Mouse (Mus musculus) monocyte, adult 5-6 weeks (primary cell): ENCODE measurements at regions not wholly inside any gene's neighbourhood (a gene's known extent, or its start where the extent isn't known, plus 50 kb on each side); places are given as distances from the start of the nearest gene placed in this dataset.

Experiments
- ATAC-seq: fragments of 153-309, 156-312 bp; replicated peaks from 2 replicates; pipeline ENCODE4 v1.8.0; 2017; ENCODE audit warnings: mild to moderate bottlenecking; ENCODE audit not compliant: low TSS enrichment, insufficient number of reproducible peaks, severe bottlenecking, poor library complexity, low FRiP score

DNA sequence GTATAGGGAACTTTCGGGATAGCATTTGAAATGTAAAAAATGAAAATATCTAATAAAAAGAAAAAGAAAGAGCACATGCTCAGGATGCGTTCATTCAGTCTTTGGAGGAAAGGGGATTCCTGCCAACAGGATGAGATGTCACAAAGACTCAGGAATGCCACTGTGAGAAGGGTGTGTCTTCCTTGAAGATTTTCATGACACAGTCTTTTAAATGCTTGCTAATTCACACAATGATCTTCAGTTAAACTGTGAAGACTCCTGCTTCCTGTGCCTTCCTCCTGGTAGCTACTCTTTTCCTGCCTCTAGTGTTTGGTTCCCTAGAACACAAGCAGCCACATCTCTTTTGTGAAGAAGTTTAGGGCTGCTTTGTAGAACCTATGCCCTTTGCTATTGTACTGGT, 345.5 kb downstream of the Gpat3 start:
- ATAC-seq: no peak

DNA sequence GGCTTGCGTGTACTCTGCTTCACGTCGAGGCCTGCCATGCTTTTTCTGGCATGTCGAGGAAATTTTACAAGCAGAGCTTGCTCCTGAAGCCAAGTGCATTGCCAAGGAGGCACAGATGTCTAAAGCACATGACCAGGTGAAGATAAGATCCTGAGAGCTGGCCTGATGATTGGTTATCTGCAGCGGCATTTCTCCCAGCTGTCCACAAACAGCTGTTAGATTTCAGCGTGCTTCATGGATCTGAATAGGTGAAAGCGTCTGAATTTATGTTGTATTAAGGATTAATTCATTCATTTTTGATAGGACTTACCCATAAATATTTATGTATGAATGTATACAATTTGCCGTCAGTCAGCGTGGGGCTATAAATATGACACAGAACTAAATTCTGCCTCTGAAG, 327.7 kb downstream of the Gpat3 start:
- ATAC-seq: no peak

DNA sequence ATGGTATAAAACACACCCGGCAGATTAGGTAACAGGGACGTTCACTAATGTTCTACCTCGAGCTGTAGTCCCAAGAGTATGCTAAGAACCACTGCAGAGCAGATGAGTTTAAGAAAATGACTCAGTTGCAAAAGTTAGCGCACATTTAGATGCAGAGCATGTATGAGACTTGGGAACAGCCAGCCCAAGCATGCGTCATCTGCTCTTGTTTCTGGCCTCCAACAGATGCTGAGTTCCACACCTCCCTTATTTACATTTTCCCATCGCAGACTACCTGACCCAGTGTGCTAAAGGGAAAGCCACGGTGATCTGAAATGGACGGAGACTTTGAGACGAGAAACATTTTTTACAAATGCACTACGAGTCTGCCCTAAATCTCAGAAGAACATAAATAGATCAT, 327.3 kb downstream of the Gpat3 start:
- ATAC-seq: no peak

DNA sequence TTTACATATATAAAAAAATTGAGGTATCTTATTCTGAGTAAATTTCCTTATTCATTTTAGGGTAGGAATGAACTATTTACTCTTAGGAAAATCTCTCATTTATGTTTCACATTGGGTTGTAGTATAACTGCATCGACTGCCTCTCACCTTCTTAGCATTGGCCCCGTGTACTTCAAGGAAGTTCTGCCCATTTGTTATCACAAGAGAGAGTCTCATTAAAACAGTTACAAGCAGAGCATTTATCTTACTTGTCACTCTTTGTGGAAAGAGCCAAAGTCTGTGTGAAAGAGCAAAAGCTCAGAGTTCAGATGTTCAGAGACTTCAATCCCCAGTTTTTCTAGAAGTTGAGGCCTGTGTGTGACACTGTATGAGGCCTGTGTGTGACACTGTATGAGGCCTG, 323.6 kb downstream of the Gpat3 start:
- no peak for ATAC-seq

DNA sequence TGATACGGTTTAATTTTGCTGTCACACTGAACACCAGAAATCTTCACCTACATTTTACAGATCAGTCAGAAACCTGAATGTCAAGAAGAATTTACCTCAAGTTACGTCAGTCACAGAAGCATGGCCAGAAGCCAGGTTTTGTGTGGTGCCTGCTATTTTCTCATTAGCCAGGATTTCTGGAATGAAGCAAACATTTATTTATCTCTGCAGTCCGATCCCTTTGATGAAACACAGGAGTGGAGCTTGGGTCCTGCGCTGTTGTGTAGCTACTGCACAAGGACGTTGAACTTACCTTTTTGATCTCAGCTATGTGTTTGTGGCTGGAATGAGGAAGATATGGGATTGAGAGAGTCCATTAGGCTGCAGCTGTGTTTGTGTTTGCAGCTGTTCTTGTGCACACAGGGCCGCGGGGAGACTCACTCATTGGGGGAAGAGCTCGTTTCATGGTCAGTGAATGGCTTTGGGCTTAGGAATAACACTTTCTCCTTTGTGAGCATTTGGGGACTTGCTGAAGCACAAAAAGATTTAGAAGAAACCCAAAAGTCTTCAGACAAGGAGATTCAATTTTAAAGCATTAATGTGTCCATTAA, 318.2 kb downstream of the Gpat3 start:
- no peak for ATAC-seq

DNA sequence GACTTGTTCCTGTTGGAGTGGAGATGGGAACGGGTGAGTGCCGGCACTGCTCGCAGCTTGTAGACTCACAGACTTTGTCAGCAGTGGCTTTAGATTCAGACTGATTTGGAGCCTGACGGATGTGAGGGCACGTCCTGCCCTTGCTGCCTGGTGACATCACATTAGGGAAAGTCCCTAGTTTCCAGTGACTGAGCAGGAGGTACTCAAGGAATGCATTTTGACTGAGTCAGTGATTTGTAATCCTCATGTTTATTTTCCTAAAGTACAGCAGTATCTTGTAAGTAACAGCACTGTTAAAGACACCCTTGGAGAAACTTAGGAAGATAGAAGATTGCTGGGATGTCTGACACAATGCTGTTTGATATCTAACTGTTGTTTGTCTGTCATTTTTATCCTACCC, 317.6 kb downstream of the Gpat3 start:
- no peak for ATAC-seq

DNA sequence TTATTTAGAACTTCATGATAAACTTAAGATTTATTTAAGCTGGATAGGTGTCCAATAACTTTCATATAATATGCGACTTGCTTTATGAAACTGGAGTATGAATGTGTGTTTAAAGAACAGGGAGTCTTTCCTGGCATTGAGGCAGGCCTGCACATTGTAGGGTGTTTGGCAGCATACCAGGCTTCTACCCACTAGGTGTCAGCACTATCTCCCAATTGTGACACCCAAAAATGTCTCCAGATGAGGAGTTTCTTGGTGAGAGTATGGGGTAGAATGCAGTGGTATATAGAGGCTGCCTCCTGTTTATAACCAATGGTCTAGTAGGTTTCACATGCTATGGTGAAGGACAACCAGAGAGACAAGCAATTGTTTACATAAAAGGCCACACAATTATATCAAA, 311.9 kb downstream of the Gpat3 start:
- no peak for ATAC-seq

DNA sequence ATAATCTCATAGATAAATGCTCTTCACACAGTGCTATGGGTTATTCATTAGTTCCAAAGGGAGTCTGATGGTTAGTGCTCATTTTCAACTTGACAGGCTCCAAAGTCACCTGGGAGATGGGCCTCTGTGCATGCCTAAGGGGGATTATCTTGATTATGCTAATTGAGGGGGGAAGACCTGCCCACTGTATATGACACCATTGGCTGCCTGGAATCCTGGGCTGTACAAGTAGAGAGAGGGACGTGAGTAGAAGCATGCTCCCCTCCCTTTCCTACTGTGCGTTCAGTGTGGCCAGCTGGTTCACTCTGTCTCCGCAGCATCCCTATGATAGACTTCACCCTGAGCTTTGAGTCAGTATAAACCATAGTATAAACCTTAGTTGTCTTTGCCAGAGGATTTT, 300.8 kb downstream of the Gpat3 start:
- ATAC-seq: no peak

DNA sequence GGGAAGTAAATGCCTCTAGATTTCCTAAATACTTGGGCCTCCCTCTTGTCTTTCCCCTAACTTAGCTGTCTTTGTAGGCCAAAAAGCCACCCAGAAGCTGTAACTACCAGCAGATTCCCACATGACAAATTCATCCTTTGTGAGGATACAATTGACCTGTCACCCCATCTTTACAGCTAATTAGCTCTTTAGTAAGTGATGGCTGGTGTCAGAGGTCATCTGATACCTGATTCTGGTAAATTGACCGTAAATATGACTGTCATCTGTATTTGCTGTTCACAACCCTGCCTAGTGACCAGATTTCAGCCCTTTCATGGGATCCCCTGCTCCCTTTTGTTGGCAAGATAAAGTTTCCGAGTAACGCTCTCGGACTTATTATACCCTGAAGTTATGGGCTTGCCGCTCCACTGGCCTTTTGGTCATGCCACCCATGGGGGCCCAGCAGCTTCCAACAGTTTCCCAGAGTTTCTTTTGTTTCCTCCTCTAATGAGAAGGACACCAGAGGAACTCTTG, 279.5 kb downstream of the Gpat3 start:
- ATAC-seq: no peak

DNA sequence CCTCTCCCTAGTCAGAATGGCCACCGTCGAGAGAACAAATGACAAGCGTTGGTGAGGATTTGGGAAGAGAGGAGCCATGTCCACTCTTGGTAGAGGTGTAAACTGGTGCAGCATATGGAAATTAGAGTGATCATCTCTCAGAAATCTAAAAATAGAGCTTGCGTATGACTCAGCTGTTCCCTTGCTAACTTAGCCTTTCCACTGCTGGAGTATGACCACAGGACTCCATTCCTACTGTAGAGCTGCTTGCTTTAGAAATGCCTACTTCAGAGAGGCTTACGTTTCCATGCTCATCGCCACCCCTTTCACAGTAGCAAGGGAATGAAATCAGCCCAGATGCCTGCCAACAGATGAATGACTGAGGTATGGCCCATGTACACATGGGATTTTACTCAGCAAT, 277.4 kb downstream of the Gpat3 start:
- no peak for ATAC-seq

DNA sequence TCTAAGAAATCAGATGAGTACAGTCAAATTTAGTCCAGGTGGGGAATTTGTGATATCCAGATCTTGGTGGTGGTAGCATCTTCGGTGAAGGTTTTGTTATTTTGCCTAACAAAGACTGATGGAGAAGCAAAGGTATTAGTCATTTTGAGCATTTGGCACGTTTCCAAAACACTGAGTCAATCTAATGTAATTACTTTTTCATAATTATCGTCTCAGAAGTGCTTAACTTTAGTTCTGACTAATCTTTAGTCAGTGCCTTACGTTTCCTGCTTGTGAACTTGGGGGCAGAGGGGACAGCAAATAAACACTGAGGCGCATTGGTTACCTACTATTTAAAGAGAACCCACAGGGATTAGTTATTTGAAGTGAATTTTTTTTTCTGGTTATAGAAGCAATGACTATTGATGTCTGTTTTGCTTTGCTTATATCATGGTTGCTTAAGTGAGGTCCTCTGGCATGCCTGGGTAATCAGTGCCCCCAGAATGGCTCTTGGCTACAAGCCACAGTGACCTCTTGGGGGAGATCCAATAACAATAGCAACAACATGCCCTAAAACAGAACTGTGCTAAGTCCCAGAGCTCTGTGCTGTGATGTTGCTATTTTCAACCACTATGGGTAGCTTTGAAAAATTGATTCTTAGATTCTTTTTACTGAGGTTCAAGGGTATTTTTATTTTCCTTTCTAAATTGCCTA, 275.1 kb downstream of the Gpat3 start:
- ATAC-seq: no peak

DNA sequence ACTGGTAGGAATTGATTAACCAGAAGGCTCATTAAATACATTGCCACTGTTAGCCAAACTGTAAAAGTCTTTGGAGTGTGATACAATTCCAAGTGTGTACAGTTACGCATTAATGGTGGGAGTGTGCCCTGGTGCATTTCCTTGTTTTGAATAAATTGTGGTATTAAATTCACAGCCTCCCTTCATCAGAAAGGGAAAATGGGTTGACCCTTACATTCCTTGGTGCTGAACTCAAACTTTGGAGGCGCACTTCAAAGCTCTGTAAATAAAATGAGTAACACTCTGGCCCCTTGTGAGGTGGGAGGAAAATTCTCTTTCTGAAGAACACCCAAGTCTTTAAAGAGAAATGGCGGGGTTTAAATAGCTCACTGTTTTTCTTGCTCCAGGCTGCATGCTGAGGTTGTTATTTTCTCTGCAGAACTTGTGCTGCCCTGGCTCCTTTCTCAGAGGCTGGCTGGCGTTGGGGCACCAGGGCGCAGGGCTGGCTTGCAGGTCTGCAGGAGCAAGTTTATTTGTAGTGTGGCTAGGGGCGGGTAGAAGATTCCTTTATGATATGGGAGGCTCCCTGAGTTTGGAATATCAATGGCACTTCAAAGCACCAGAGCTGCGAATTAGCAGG, 266.7 kb downstream of the Gpat3 start:
- ATAC-seq: no peak

DNA sequence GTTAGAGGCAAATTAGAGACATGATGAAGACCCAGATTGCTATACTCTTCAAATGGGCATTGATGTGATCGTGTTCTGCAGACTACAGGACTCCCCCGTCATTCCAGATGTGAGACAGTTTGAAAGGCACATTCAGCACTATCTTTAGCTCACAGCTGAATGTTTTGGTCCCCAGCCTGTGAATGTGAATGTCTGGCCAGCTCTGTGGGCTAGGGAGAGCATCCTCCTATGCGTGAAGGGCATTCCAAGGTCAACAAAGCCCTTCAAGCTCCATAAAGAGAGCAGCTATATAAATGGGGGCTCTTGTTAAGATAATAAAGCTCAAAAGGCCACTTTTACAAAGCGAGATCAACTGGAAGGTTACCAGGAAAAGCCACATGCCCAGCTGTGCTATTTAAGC, 266.1 kb downstream of the Gpat3 start:
- no peak for ATAC-seq

DNA sequence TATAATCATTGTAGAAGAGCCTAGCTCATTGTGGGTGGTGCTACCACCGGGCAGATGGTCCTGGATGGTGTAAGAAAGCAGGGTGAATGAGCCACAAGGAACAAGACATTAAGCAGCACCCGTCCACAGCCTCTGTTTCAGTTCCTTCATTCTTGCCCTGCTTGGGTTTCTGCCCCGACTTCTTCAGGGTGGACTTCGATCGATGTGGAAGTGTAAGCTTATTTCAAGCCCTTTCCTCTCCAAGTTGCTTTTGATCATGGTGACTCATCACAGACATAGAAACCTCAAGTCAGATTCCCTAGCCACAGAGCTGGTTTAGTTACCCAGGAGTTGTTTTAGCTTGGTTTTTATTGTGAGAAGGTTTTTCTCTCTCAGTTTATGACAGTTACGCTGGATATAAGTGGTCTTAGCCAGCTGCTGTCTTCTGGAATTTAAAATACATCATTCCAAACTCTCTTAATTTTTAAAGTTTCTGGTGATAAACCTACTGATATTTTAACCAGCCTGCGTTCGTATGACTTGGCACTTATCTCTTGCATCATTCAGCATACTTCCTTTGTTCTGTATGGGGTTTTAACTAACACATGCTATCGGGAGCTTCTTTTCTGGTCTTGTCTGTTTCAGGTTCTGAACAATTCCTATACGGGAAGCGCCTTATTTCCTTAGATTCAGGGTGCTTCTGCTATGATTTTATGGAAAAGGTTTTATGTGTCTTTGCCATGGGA, 255.6 kb downstream of the Gpat3 start:
- no peak for ATAC-seq

DNA sequence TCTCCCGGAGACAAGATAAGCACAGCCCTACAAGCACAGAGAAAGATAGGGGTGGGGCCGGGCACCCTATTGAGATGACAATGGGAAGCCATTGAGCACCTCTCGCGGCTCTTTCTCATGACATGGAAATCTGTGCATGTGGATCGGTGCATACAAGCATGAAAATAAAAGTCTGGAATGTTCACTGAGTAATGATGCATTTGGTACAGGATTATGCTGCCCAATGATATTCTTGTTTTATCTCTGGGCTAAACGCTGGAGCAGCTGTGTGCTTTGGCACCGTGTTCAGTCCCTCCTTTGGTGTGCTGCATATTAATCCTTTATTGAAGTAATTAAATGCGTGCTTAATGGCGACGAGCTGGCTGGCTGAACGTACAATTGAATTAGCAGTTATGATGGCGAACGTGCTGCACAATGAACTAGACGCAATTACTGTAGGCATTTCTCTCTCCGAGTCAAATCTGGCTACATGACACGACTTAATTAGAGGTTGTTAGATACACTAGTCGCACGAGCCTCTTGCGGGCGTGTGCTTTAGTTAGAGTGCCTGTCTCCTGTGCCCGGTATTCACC, 245.6 kb downstream of the Gpat3 start:
- no peak for ATAC-seq

DNA sequence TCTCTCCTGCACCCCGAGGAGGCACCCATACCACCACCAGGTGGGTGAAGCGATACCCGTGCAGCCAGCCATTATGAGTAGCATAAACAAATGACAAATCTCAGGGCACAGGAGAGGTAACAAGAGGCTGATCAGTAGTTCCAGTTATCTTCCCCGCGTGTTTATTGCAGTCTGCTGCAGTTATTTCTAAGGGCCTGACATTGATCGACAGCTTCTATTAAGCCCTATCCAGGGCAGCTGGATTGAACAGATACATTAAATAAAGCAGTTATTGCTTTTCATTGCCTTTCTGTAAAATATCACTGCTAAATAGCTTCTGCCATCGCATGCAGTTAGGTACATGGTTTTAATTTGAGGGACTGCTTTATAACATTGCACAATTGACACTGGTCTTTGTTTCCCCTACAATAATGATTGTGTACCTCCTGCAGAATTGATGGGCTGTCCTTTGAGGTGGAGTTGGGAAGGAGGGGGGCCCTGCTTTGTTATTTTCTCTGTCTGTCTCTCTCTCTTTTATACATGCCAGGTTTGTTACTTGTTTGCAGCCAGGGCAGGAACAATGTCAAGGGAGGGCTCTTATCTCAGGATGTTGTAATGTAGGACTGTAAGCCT, 245.0 kb downstream of the Gpat3 start:
- no peak for ATAC-seq

DNA sequence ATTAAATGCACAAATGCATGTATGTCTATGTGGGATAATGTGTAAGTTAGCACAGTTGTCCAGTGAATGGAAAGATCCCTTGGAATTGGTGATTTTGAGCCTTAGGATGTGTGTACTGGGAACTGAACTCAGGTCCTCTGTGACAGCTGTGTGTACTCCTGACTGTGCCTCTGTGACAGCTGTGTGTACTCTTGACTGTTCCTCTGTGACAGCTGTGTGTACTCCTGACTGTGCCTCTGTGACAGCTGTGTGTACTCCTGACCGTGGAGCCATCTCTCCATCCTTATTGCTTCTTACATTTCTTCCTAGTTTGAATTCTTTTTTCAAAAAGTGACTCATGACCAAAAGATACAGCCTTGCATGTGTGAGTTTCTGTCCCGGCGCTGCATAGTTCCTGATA, 239.7 kb downstream of the Gpat3 start:
- no peak for ATAC-seq

DNA sequence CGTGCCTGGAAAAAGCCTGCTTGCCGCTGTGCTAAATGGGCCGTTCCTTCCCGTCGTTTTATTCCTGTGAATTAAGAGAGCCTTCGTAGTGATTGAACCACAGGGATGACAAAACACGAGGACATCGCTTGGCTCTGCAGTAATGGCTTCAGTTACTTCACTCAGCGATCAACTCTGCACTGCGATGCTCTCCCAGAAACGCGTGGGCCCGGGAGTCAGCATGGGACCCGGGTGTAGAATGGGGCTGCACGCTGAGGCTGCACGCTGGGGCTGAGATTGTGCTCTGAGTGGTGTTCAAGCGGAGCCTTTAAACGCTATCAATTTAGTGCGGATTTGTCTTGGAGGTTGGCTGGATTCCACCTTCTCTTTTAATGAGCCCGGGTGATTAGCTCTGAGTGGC, 237.1 kb downstream of the Gpat3 start:
- ATAC-seq: no peak

DNA sequence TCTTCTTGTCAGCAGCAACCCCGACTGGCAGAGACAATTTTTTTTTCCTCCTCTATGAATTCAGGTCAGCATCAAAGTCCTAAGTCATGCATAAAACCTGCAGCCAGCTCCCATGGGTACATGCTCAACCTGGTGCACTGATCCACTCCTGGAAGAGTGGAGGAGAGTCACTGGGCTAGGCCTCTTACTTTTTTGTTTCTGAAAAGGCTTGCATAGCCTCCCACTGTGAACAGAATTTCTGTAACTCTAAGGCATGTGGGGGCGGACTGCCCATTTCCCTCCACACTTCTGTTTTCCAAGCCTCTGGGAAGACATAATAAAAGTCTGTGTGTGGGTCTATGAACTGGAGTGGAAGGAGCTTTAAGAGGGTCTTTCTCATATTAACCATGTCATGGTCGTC, 218.8 kb downstream of the Gpat3 start:
- no peak for ATAC-seq
